Mouse (Mus musculus) intestine, postnatal 0 days (tissue): ENCODE measurements around the gene Mmp19. TPM values are rescaled to one million over a fixed set of nuclear protein-coding genes. Genes with fewer than 3 reads are reported as not detected.
"Not testable (repeated sequence)": the region's sequence is repeated elsewhere in the genome, so short reads cannot be mapped to it uniquely, and the experiment has no call there.

Experiments used
- ATAC-seq: fragments of 200-750 bp; cut with Nextera tagmentation; 2 replicates; pipeline ENCODE4 v1.8.0; 2017; ENCODE audit warnings: mild to moderate bottlenecking, moderate TSS enrichment, moderate library complexity
- H3K27ac ChIP-seq: fragments of 300-500 bp; sonication (generic); 2 replicates; pipeline ENCODE4 v1.5.1; 2014; ENCODE audit warnings: mild to moderate bottlenecking, low read depth, low read length, moderate library complexity
- H3K27me3 ChIP-seq: fragments of 300-500 bp; sonication (generic); replicated peaks from 2 replicates; pipeline ENCODE4 v1.6.1; 2014; ENCODE audit warnings: low read length, mixed read lengths; ENCODE audit not compliant: control insufficient read depth, insufficient read depth
- H3K36me3 ChIP-seq: fragments of 300-500 bp; sonication (generic); 2 replicates; pipeline ENCODE4 v1.6.1; 2014; ENCODE audit warnings: mild to moderate bottlenecking, moderate library complexity; ENCODE audit not compliant: control insufficient read depth, insufficient read depth
- H3K4me1 ChIP-seq: fragments of 300-500 bp; sonication (generic); replicated peaks from 2 replicates; pipeline ENCODE4 v1.6.1; 2014; ENCODE audit warnings: antibody characterized with exemption, low read length, mixed read lengths; ENCODE audit not compliant: control insufficient read depth, insufficient read depth
- H3K4me2 ChIP-seq: fragments of 300-500 bp; sonication (generic); replicated peaks from 2 replicates; pipeline ENCODE4 v1.6.1; 2014; ENCODE audit warnings: low read depth, mild to moderate bottlenecking, moderate library complexity
- H3K4me3 ChIP-seq: fragments of 300-500 bp; sonication (generic); 2 replicates; pipeline ENCODE4 v1.5.1; 2014; ENCODE audit warnings: low read depth, low read length
- H3K9ac ChIP-seq: fragments of 300-500 bp; sonication (generic); 2 replicates; pipeline ENCODE4 v1.6.1; 2014; ENCODE audit warnings: mild to moderate bottlenecking, low read depth, low read length
- H3K9me3 ChIP-seq: fragments of 300-500 bp; sonication (generic); 2 replicates; pipeline ENCODE4 v1.6.1; 2016; ENCODE audit warnings: mixed run types; ENCODE audit not compliant: control insufficient read depth
- CTCF ChIP-seq: sonication (generic); IDR thresholded peaks from 2 replicates; pipeline ENCODE4 v1.5.1; 2016; ENCODE audit warnings: low read depth, mild to moderate bottlenecking, control low read depth, antibody characterized with exemption, moderate library complexity
- WGBS: fragments of 180-500 bp; shearing (Covaris S2); extraction: QIAGEN DNeasy Blood & Tissue Kit; methylation state at CpG from one replicate; pipeline ENCODE4 v1.1.7; 2014; 5-methylcytosine and 5-hydroxymethylcytosine counted together
- polyA plus RNA-seq: library from polyadenylated mRNA; unstranded; fragments of >200 nt; fragmentation: Nextera tagmentation; extraction: Ambion mirVana; gene quantifications from 2 replicates; pipeline ENCODE4 v1.2.1, GENCODE M21; 2015

Mmp19 gene
- polyA plus RNA-seq, 1 experiment from 2014 or later = 1.4 TPM

DNA sequence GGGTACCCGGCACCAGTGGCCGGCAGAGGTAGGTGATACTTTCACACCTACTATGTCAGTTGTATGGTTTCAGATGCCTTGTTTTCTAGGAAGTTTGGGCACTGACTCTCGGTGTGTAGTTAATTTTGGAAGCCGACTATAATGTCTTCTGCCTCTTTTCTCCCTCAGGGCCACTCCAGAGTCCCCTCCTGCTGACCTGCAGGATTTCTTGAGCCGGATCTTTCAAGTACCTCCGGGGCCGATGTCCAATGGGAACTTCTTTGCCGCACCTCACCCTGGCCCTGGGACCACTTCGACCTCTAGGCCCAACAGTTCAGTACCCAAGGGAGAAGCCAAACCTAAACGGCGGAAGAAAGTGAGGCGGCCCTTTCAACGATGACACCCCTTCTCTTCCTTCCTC lies 26.3 kb downstream of the Mmp19 start, which contains the start of gene Sarnp:
Gene Sarnp (plus strand): TSS at position 301 of the 400 bp plus-strand sequence.
- WGBS = 92% methylated on average over 13 of the region's 13 CpGs
- no peak within 1 kb of the TSS for H3K4me2 ChIP-seq
- ATAC-seq = no peak
- H3K27me3 ChIP-seq = no peaks in the 10 kb centered on the region
- no peak within 1 kb of the TSS for H3K9ac ChIP-seq
- peaks cover 46% of the 10 kb centered on the region for H3K36me3 ChIP-seq
- no peak within 1 kb of the TSS for H3K4me3 ChIP-seq
- no peaks in the 10 kb centered on the region for H3K9me3 ChIP-seq
- no peak for TF ChIP-seq CTCF
- no peak within 1 kb of the TSS; the same call in 1 of the 2 replicates for H3K27ac ChIP-seq
- peaks cover 6% of the 10 kb centered on the region; the same call in 1 of the 2 replicates for H3K4me1 ChIP-seq

DNA sequence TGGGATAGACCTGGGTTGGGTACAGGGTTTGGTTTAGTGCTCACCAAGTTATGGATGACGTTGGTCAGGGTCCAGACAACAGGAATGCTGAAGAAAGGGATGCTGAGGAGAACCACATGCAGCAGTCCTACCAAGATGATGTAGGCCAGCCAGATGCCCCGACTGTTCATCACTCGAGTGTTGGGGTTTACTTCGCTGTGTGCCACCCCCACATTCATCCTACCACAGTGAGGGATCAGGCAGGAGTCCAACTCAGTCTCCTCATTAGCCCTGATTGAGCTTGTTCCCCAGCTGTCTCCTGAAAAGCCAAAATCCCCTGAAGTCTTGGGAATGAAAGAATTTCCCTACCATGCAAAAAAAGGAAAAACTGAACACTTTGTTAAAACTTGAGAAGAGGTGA lies 29.5 kb downstream of the Mmp19 start:
- Histone ChIP-seq H3K27me3 (no peaks in the 10 kb centered on the region), H3K27ac (no peak overlapping the region), H3K9ac (no peak overlapping the region), H3K4me3 (no peak overlapping the region), H3K36me3 (peaks cover 35% of the 10 kb centered on the region), H3K9me3 (no peaks in the 10 kb centered on the region), H3K4me2 (no peak overlapping the region), H3K4me1 (peaks cover 10% of the 10 kb centered on the region; the same call in 1 of the 2 replicates)
- no peak for ATAC-seq
- TF ChIP-seq CTCF = no peak
- 84% methylated on average over 4 of the region's 4 CpGs for WGBS

DNA sequence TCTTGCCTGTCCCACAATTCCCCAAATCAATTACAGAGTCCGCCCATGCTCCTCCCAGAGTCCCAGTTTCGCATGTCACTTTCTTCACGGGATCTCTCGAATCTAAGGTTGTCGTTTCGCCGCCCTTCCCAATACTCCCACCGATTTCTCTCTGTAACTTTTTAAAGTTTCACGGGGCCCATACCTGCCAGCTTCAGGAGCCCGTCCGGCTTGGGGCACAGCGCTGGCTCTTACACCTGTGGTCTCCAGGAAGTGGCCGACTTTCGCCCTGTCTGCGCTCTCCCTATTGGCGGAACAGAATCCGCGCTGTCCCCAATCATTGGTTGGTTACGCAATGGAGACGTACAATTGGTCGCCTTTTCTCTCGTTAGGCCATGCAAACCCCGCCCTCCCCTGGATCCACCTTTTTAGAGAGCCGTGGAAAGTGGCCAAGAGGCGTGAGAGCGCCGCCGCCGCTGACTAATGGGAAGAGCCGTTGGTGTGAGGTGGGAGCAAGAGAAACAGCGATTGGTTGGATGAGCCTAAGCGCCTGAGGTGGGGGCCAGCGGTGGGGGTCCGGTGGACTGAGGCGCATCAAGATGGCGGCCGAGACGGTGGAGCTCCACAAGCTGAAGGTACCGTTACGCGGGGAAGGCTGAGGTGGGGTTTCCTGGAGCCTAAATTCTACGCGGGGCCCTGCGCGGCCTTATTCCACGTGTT lies 30.8 kb downstream of the Mmp19 start, which contains the start of gene Ormdl2:
Gene Ormdl2 (minus strand): TSS at position 288 of the 699 bp plus-strand sequence.
- whole genome bisulfite sequencing = under 1% methylated on average over 46 of the region's 46 CpGs
- peak within 1 kb of the TSS; percentile 67 for H3K4me2 ChIP-seq
- ATAC-seq = peak; percentile 100
- peak within 1 kb of the TSS; percentile 67 for H3K4me3 ChIP-seq
- H3K9me3 ChIP-seq = no peaks in the 10 kb centered on the region
- H3K9ac ChIP-seq = peak within 1 kb of the TSS; percentile 57
- peaks cover 10% of the 10 kb centered on the region; the same call in 1 of the 2 replicates for H3K4me1 ChIP-seq
- H3K36me3 ChIP-seq = peaks cover 28% of the 10 kb centered on the region
- no peak for TF ChIP-seq CTCF
- H3K27ac ChIP-seq = 0 out of 2 replicates have a peak within 1 kb of the TSS, but pooled peaks have one; percentile 2
- H3K27me3 ChIP-seq = no peaks in the 10 kb centered on the region

DNA sequence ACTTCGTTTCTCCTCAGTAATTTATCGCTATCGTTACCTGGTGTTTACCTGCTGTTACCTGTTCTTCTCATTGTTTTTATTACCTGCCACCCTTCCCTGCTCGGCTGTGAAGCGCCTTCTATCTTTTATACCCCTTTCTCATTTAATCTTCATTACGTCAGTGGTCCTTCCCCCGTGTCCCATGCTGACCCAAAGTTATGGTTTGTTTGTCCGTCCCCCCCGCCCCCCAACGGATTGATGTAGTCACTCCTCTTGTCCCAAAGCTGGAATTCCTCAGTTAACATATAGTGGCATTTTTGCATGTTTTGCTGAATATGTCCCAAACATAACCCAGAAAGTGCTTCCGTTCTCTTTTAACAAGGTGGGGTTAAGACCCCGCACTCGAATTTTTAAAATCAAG lies 31.4 kb downstream of the Mmp19 start:
- TF ChIP-seq CTCF = no peak
- H3K9ac ChIP-seq = peak overlapping the region; percentile 57
- H3K27ac ChIP-seq = no peak overlapping the region
- peak overlapping the region; percentile 67 for H3K4me3 ChIP-seq
- peak; percentile 7; the same call in 1 of the 2 replicates for ATAC-seq
- WGBS = 3% methylated on average over 13 of the region's 13 CpGs
- no peaks in the 10 kb centered on the region for H3K27me3 ChIP-seq
- peaks cover 21% of the 10 kb centered on the region for H3K36me3 ChIP-seq
- peaks cover 10% of the 10 kb centered on the region; the same call in 1 of the 2 replicates for H3K4me1 ChIP-seq
- peak overlapping the region; percentile 67 for H3K4me2 ChIP-seq
- no peaks in the 10 kb centered on the region for H3K9me3 ChIP-seq

DNA sequence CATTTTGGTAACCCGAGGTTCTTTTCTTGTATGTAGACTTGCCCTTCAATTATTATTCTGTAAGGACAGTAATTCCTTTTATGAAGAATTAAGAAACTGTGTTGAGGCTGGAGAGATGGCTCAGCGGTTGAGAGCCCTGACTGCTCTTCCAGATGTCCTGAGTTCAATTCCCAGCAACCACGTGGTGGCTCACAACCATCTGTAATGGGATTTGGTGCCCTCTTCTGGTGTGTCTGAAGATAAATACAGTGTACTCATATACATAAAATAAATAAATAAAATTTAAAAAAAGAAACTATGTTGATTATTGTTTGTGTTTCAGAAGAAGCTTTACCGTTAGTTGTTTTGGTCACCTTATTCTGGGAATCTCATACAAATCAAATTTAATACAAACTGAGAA lies 32.4 kb downstream of the Mmp19 start:
- not testable (repeated sequence) for ATAC-seq, H3K9ac ChIP-seq, H3K4me3 ChIP-seq, H3K9me3 ChIP-seq, H3K27ac ChIP-seq, H3K27me3 ChIP-seq
- WGBS = 67% methylated on average over 4 of the region's 4 CpGs
- TF ChIP-seq CTCF = peak; percentile 26
- Histone ChIP-seq H3K4me1 (peaks cover 10% of the 10 kb centered on the region; the same call in 1 of the 2 replicates), H3K4me2 (peak overlapping the region; percentile 67), H3K36me3 (peaks cover 20% of the 10 kb centered on the region)

DNA sequence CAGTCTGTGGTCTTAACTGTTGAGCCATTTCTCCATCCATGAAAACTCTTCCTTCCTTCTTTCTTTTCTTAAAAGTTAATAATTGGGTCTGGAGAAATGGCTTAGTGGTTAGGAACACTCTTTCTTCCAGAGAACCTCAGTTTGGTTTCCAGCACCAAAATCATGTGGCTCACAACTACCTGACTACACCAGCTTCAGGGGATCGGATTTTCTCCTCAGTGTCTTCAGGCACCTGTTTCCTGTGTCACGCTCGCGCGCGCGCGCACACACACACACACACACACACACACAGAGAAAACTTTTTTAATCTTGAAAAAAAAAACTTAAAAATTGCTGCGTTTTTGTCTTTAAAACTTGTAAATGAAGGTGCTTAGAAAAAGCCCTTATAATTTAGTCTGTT lies 33.1 kb downstream of the Mmp19 start:
- Histone ChIP-seq H3K36me3 (peaks cover 15% of the 10 kb centered on the region), H3K4me2 (no peak overlapping the region), H3K4me1 (peaks cover 10% of the 10 kb centered on the region; the same call in 1 of the 2 replicates), H3K27ac (no peak overlapping the region), H3K27me3 (no peaks in the 10 kb centered on the region), H3K9me3 (no peaks in the 10 kb centered on the region), H3K9ac (no peak overlapping the region), H3K4me3 (no peak overlapping the region)
- no peak for TF ChIP-seq CTCF
- WGBS = 93% methylated on average over 9 of the region's 9 CpGs
- no peak for ATAC-seq
